Mouse (Mus musculus): ENCODE results near the gene Tjp2. TPM values are rescaled to one million over a fixed set of nuclear protein-coding genes. Genes with fewer than 3 reads are reported as not detected.
"Not testable (repeated sequence)": the region's sequence is repeated elsewhere in the genome, so short reads cannot be mapped to it uniquely, and the experiment has no call there.

The Tjp2 gene
- total RNA-seq, 1 experiment from 2014 or later = 2.8 TPM

- ATAC-seq (ENCODE audit: extremely low read depth, insufficient number of reproducible peaks, low FRiP score, poor library complexity, severe bottlenecking) = not testable (repeated sequence)
Measured at GRCm38 (mm10) chr19:24092060-24092459, 132.8 kb downstream of the Tjp2 start.

GRCm38 (mm10) chr19:24090366-24090765, 134.5 kb downstream of the Tjp2 start:
- no peak for ATAC-seq (ENCODE audit: extremely low read depth, insufficient number of reproducible peaks, low FRiP score, poor library complexity, severe bottlenecking)

- no peak for ATAC-seq (ENCODE audit: extremely low read depth, insufficient number of reproducible peaks, low FRiP score, poor library complexity, severe bottlenecking)
Measured at GRCm38 (mm10) chr19:24085306-24085705, 139.5 kb downstream of the Tjp2 start.

GRCm38 (mm10) chr19:24080417-24081080, 144.3 kb downstream of the Tjp2 start:
- ATAC-seq (ENCODE audit: extremely low read depth, insufficient number of reproducible peaks, low FRiP score, poor library complexity, severe bottlenecking) = no peak

- no peak for ATAC-seq (ENCODE audit: extremely low read depth, insufficient number of reproducible peaks, low FRiP score, poor library complexity, severe bottlenecking)
Measured at GRCm38 (mm10) chr19:24077658-24078057, 147.2 kb downstream of the Tjp2 start.

- ATAC-seq (ENCODE audit: extremely low read depth, insufficient number of reproducible peaks, low FRiP score, poor library complexity, severe bottlenecking) = no peak
Measured at GRCm38 (mm10) chr19:24076536-24076935, 148.3 kb downstream of the Tjp2 start.

GRCm38 (mm10) chr19:24075927-24076326, 148.9 kb downstream of the Tjp2 start:
- no peak for ATAC-seq (ENCODE audit: extremely low read depth, insufficient number of reproducible peaks, low FRiP score, poor library complexity, severe bottlenecking)

GRCm38 (mm10) chr19:24073155-24073554, 151.7 kb downstream of the Tjp2 start:
- ATAC-seq (ENCODE audit: extremely low read depth, insufficient number of reproducible peaks, low FRiP score, poor library complexity, severe bottlenecking) = no peak

- no peak for ATAC-seq (ENCODE audit: extremely low read depth, insufficient number of reproducible peaks, low FRiP score, poor library complexity, severe bottlenecking)
Measured at GRCm38 (mm10) chr19:24064348-24064895, 160.4 kb downstream of the Tjp2 start.

GRCm38 (mm10) chr19:24063585-24063984, 161.2 kb downstream of the Tjp2 start:
- ATAC-seq (ENCODE audit: extremely low read depth, insufficient number of reproducible peaks, low FRiP score, poor library complexity, severe bottlenecking) = no peak

GRCm38 (mm10) chr19:24058851-24059250, 166.0 kb downstream of the Tjp2 start:
- no peak for ATAC-seq (ENCODE audit: extremely low read depth, insufficient number of reproducible peaks, low FRiP score, poor library complexity, severe bottlenecking)

- no peak for ATAC-seq (ENCODE audit: extremely low read depth, insufficient number of reproducible peaks, low FRiP score, poor library complexity, severe bottlenecking)
Measured at GRCm38 (mm10) chr19:24058021-24058420, 166.8 kb downstream of the Tjp2 start.

- no peak for ATAC-seq (ENCODE audit: extremely low read depth, insufficient number of reproducible peaks, low FRiP score, poor library complexity, severe bottlenecking)
Measured at GRCm38 (mm10) chr19:24056880-24057279, 167.9 kb downstream of the Tjp2 start.

GRCm38 (mm10) chr19:24054904-24055303, 169.9 kb downstream of the Tjp2 start:
- no peak for ATAC-seq (ENCODE audit: extremely low read depth, insufficient number of reproducible peaks, low FRiP score, poor library complexity, severe bottlenecking)

GRCm38 (mm10) chr19:24054265-24054664, 170.6 kb downstream of the Tjp2 start:
- ATAC-seq (ENCODE audit: extremely low read depth, insufficient number of reproducible peaks, low FRiP score, poor library complexity, severe bottlenecking) = no peak

GRCm38 (mm10) chr19:24050514-24050913, 174.3 kb downstream of the Tjp2 start:
- no peak for ATAC-seq (ENCODE audit: extremely low read depth, insufficient number of reproducible peaks, low FRiP score, poor library complexity, severe bottlenecking)

- no peak for ATAC-seq (ENCODE audit: extremely low read depth, insufficient number of reproducible peaks, low FRiP score, poor library complexity, severe bottlenecking)
Measured at GRCm38 (mm10) chr19:24049329-24049728, 175.5 kb downstream of the Tjp2 start.

- no peak for ATAC-seq (ENCODE audit: extremely low read depth, insufficient number of reproducible peaks, low FRiP score, poor library complexity, severe bottlenecking)
Measured at GRCm38 (mm10) chr19:24046395-24046993, 178.3 kb downstream of the Tjp2 start.

Measured in neutrophil, adult 5-6 weeks (primary cell).